Mouse (Mus musculus) heart, adult 2 months (tissue): ENCODE data around the gene Sgta.

Experiments
- CTCF ChIP-seq: fragments of 200-600 bp; IDR thresholded peaks from 2 replicates; pipeline ENCODE4 v1.8.1; 2022; ENCODE audit warnings: antibody characterized with exemption, mild to moderate bottlenecking, moderate library complexity
- EP300 ChIP-seq: fragments of 200-500 bp; IDR thresholded peaks from 2 replicates; pipeline ENCODE4 v1.6.1; 2011; ENCODE audit warnings: low read depth, low read length, control low read depth; ENCODE audit not compliant: insufficient read depth
- POLR2A ChIP-seq: fragments of 200-500 bp; IDR thresholded peaks from 2 replicates; pipeline ENCODE4 v1.6.1; 2011; ENCODE audit warnings: mild to moderate bottlenecking, low read depth, low read length, control low read depth; ENCODE audit not compliant: insufficient read depth

GRCm38 (mm10) chr10:81105565-81106112 is 45.7 kb upstream of the Sgta start, which contains the start of gene Map2k2:
- TF ChIP-seq CTCF (no peak), EP300 (peak; percentile 70; the same call in 1 of the 2 replicates), POLR2A (peak; percentile 99)
